Comparison of ENCODE assay signal across 18 mouse cellular contexts in the genomic region with DNA sequence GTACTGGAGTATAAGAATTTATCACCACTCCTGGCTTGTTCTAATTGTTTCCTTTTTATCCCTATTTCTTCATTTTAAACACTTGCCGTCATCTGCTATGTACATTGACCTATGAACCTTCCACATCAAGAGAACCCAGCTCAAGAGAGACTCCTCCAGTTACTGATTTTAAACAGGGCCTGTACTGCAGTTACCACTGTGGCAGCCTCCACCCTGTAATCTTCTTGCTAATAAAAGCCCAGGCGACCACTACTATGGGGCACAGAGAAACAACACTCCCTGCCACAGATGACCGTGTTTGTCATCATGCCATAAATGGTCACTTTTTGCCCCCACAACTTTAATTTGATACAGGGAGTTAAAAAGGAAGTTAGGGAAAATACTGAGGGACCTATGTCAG. TPM values are rescaled to one million over a fixed set of nuclear protein-coding genes. Genes with fewer than 3 reads are reported as not detected.
DNase-seq lines count a peak whose midpoint lies in the region; ATAC-seq and TF ChIP-seq lines count a peak whose summit lies in the region.
"Had no signal": no experiment of that assay in that cellular context is flagged by ENCODE, and none has a peak within 500 bp of the region (broad histone marks: within the 10 kb centered on the region; RNA-seq: fewer than 3 reads in every experiment).

No protein-coding gene starts in this region.

- intact Hi-C loops in gastrocnemius, adult 2 months (cut with DNase I), result no loop called here

- H3K36me3 ChIP-seq in kidney, embryonic 15.5 days, result peaks cover 26% of the 10 kb centered on the region
- peaks cover 6% of the 10 kb centered on the region for H3K36me3 ChIP-seq in myocyte (ENCODE audit: control insufficient read depth, insufficient read depth)
- peaks cover 9% of the 10 kb centered on the region for H3K36me3 ChIP-seq in hindbrain, embryonic 12.5 days

- 0 out of 2 replicates have a peak, but pooled peaks have one; percentile 65 for ATAC-seq in kidney, embryonic 15.5 days (replicated peaks; ENCODE audit: low FRiP score)
- no peak for ATAC-seq in hindbrain, embryonic 12.5 days (ENCODE audit: low FRiP score)
- ATAC-seq: forebrain, embryonic 13.5 days had no signal

- no peak for TF ChIP-seq POLR2A in embryonic fibroblast, embryonic 13.5 days (IDR thresholded peaks at IDR 0.05; ENCODE audit: low read depth, low read length)
- no peak for TF ChIP-seq POLR2A in myocyte (IDR thresholded peaks at IDR 0.05; ENCODE audit: insufficient read length, low read depth)

- H3K9me3 ChIP-seq in kidney, embryonic 15.5 days (replicated peaks), result no peaks in the 10 kb centered on the region
- no peaks in the 10 kb centered on the region for H3K9me3 ChIP-seq in hindbrain, embryonic 12.5 days (replicated peaks)
- H3K9me3 ChIP-seq: forebrain, embryonic 13.5 days; hindbrain, embryonic 15.5 days had no signal

- H3K27me3 ChIP-seq in kidney, embryonic 15.5 days, result no peaks in the 10 kb centered on the region
- H3K27me3 ChIP-seq in myocyte (ENCODE audit: control insufficient read depth, insufficient read depth, insufficient read length), result no peaks in the 10 kb centered on the region
- H3K27me3 ChIP-seq in hindbrain, embryonic 12.5 days, result no peaks in the 10 kb centered on the region
- H3K27me3 ChIP-seq: forebrain, embryonic 13.5 days; hindbrain, embryonic 15.5 days had no signal

- no peak for DNase-seq in gastrocnemius, adult 2 months
- DNase-seq in gastrocnemius, postnatal 4 days (ENCODE audit: low spot score in 2 of 2), result no peak
- no peak for DNase-seq in kidney, adult 8-10 months
- DNase-seq in spleen, postnatal 10 days (ENCODE audit: low spot score in 2 of 2), result no peak
- DNase-seq: adrenal gland, adult 2 months; cerebellum, postnatal 10 days; lung, postnatal 14 days; thymus, adult 18-20 months had no signal

- peak overlapping the region; percentile 32; the same call in 1 of the 2 replicates for H3K27ac ChIP-seq in gastrocnemius, adult 2 months
- H3K27ac ChIP-seq in kidney, embryonic 15.5 days, result peak overlapping the region; percentile 29
- 0 out of 2 replicates have a peak overlapping the region, but pooled peaks have one; percentile 3 for H3K27ac ChIP-seq in embryonic fibroblast, embryonic 13.5 days (ENCODE audit: insufficient read depth, low read length)
- H3K27ac ChIP-seq in hindbrain, embryonic 12.5 days, result no peak overlapping the region
- H3K27ac ChIP-seq: forebrain, embryonic 13.5 days; hindbrain, embryonic 15.5 days had no signal

- WGBS in kidney, embryonic 15.5 days, result 23% methylated on average over 3 of the region's 3 CpGs
- 55% methylated on average over 3 of the region's 3 CpGs for WGBS in hindbrain, embryonic 12.5 days

- peaks cover 100% of the 10 kb centered on the region for H3K79me2 ChIP-seq in myocyte (ENCODE audit: control insufficient read depth, insufficient read depth)

- peaks cover 30% of the 10 kb centered on the region for H3K4me1 ChIP-seq in kidney, embryonic 15.5 days
- H3K4me1 ChIP-seq in embryonic fibroblast, embryonic 13.5 days (ENCODE audit: control insufficient read depth, insufficient read depth, low read length), result 0 out of 2 replicates have a peak, but pooled peaks cover 2% of the 10 kb centered on the region
- H3K4me1 ChIP-seq in hindbrain, embryonic 12.5 days, result 0 out of 2 replicates have a peak, but pooled peaks cover 4% of the 10 kb centered on the region
- H3K4me1 ChIP-seq: forebrain, embryonic 13.5 days had no signal

- H3K4me3 ChIP-seq in gastrocnemius, adult 2 months, result no peak overlapping the region
- no peak overlapping the region for H3K4me3 ChIP-seq in kidney, embryonic 15.5 days (replicated peaks)
- no peak overlapping the region for H3K4me3 ChIP-seq in embryonic fibroblast, embryonic 13.5 days (ENCODE audit: insufficient read depth, low read length)
- no peak overlapping the region for H3K4me3 ChIP-seq in myocyte
- H3K4me3 ChIP-seq in hindbrain, embryonic 12.5 days, result no peak overlapping the region
- H3K4me3 ChIP-seq: forebrain, embryonic 13.5 days; hindbrain, embryonic 15.5 days had no signal

- no peak overlapping the region for H3K4me2 ChIP-seq in kidney, embryonic 15.5 days
- H3K4me2 ChIP-seq in myocyte (ENCODE audit: low read depth), result peak overlapping the region; percentile 24
- H3K4me2 ChIP-seq in hindbrain, embryonic 12.5 days (replicated peaks), result no peak overlapping the region
- H3K4me2 ChIP-seq: forebrain, embryonic 13.5 days; hindbrain, embryonic 15.5 days; midbrain, embryonic 11.5 days had no signal

- H3K9ac ChIP-seq in kidney, embryonic 15.5 days, result no peak overlapping the region
- no peak overlapping the region for H3K9ac ChIP-seq in hindbrain, embryonic 12.5 days
- H3K9ac ChIP-seq: forebrain, embryonic 13.5 days; hindbrain, embryonic 15.5 days had no signal

- no peak overlapping the region for H3ac ChIP-seq in myocyte (ENCODE audit: control insufficient read depth, insufficient read length)

- no peak for TF ChIP-seq CTCF in gastrocnemius, adult 2 months (IDR thresholded peaks at IDR 0.05)
- no peak for TF ChIP-seq CTCF in embryonic fibroblast, embryonic 13.5 days (IDR thresholded peaks at IDR 0.05; ENCODE audit: borderline replicate concordance, insufficient read depth, low read length)

TF ChIP-seq in myocyte, 11 proteins besides CTCF, POLR2A, EP300 and RAD21:
- TF ChIP-seq USF1 (IDR thresholded peaks at IDR 0.05; ENCODE audit: low read depth), result no peak
- TF ChIP-seq E2F4 (IDR thresholded peaks at IDR 0.05; ENCODE audit: insufficient read depth), result no peak
- TF ChIP-seq REST (IDR thresholded peaks at IDR 0.05; ENCODE audit: insufficient read depth, insufficient read length), result no peak
- TF ChIP-seq TCF12 (IDR thresholded peaks at IDR 0.05; ENCODE audit: insufficient read depth, poor library complexity, severe bottlenecking), result no peak
- no peak for TF ChIP-seq MYOD1 (IDR thresholded peaks at IDR 0.05; ENCODE audit: control insufficient read depth in 1 of 3, insufficient read length in 2 of 3, low read depth in 2 of 3)
- no peak for TF ChIP-seq MAX (IDR thresholded peaks at IDR 0.05; ENCODE audit: low read depth)
- TF ChIP-seq CEBPB (IDR thresholded peaks at IDR 0.05; ENCODE audit: insufficient read depth, poor library complexity, severe bottlenecking), result no peak
- no peak for TF ChIP-seq TCF3 (IDR thresholded peaks at IDR 0.05; ENCODE audit: insufficient read length, low read depth)
- no peak for TF ChIP-seq MYOG (IDR thresholded peaks at IDR 0.05; ENCODE audit: control insufficient read depth in 1 of 3, insufficient read depth in 1 of 3, insufficient read length in 2 of 3, low read depth in 2 of 3)
- TF ChIP-seq POLR2AphosphoS2 (IDR thresholded peaks at IDR 0.05; ENCODE audit: insufficient read length, low read depth), result no peak
- TF ChIP-seq SRF (IDR thresholded peaks at IDR 0.05; ENCODE audit: control insufficient read depth, insufficient read length, low read depth), result no peak

RNA-seq across cellular contexts. Expression of a gene that starts 23.5 kb away (rescaled TPM):
- total RNA-seq in gastrocnemius, adult 2 months (2021), result 10 to 100 TPM; 25.8 to 35.1 TPM
- 10 to 100 TPM; 89.3 to 97.3 TPM for total RNA-seq in gastrocnemius, postnatal 4 days (2021)
- 50.3 and 54.7 TPM in 2 replicates for polyA plus RNA-seq in kidney, embryonic 15.5 days (2015; fragmentation: Nextera tagmentation; extraction: Ambion mirVana)
- polyA plus RNA-seq in embryonic fibroblast, embryonic 13.5 days (2011; ENCODE audit: insufficient read length, low read depth, missing spikeins), result 231 and 306 TPM in 2 replicates
- 64.6 TPM for polyA plus RNA-seq in myocyte (2012; fragmentation: generic; extraction: Trizol)
- 52.8 and 62.7 TPM in 2 replicates for polyA plus RNA-seq in hindbrain, embryonic 12.5 days (2016; fragmentation: Nextera tagmentation; extraction: Ambion mirVana)

RNA-seq across cellular contexts. Expression of a gene that starts 31.8 kb away (rescaled TPM):
- total RNA-seq in gastrocnemius, adult 2 months (2021), result not detected
- under 1 TPM in 1 of 2 experiments, not detected in 1; 0.08 TPM for total RNA-seq in gastrocnemius, postnatal 4 days (2021)
- 0.26 and 0.34 TPM in 2 replicates for polyA plus RNA-seq in kidney, embryonic 15.5 days (2015; fragmentation: Nextera tagmentation; extraction: Ambion mirVana)
- polyA plus RNA-seq in embryonic fibroblast, embryonic 13.5 days (2011; ENCODE audit: insufficient read length, low read depth, missing spikeins), result not detected in 2 replicates
- polyA plus RNA-seq in myocyte (2012; fragmentation: generic; extraction: Trizol), result 0.01 TPM
- 0.32 and 0.48 TPM in 2 replicates for polyA plus RNA-seq in hindbrain, embryonic 12.5 days (2016; fragmentation: Nextera tagmentation; extraction: Ambion mirVana)
- total RNA-seq: gastrocnemius, adult 8-10 months; layer of hippocampus, adult 18-20 months; left cerebral cortex, postnatal 14 days had no signal

RNA-seq across cellular contexts. Expression of a gene that starts 43.5 kb away (rescaled TPM):
- 10 to 100 TPM; 10.7 to 16.4 TPM for total RNA-seq in gastrocnemius, adult 2 months (2021)
- total RNA-seq in gastrocnemius, postnatal 4 days (2021), result 10 to 100 TPM; 32.2 to 49.9 TPM
- 355 and 388 TPM in 2 replicates for polyA plus RNA-seq in kidney, embryonic 15.5 days (2015; fragmentation: Nextera tagmentation; extraction: Ambion mirVana)
- 106 and 122 TPM in 2 replicates for polyA plus RNA-seq in embryonic fibroblast, embryonic 13.5 days (2011; ENCODE audit: insufficient read length, low read depth, missing spikeins)
- polyA plus RNA-seq in myocyte (2012; fragmentation: generic; extraction: Trizol), result 129 TPM
- polyA plus RNA-seq in hindbrain, embryonic 12.5 days (2016; fragmentation: Nextera tagmentation; extraction: Ambion mirVana), result 281 and 304 TPM in 2 replicates

RNA-seq across cellular contexts. Expression of a gene that starts 50.8 kb away (rescaled TPM):
- 1 to 10 TPM; 1.1 to 1.9 TPM for total RNA-seq in gastrocnemius, adult 2 months (2021)
- total RNA-seq in gastrocnemius, postnatal 4 days (2021), result under 1 TPM; 0.08 to 0.76 TPM
- not detected in 2 replicates for polyA plus RNA-seq in kidney, embryonic 15.5 days (2015; fragmentation: Nextera tagmentation; extraction: Ambion mirVana)
- not detected in 2 replicates for polyA plus RNA-seq in embryonic fibroblast, embryonic 13.5 days (2011; ENCODE audit: insufficient read length, low read depth, missing spikeins)
- not detected for polyA plus RNA-seq in myocyte (2012; fragmentation: generic; extraction: Trizol)
- polyA plus RNA-seq in hindbrain, embryonic 12.5 days (2016; fragmentation: Nextera tagmentation; extraction: Ambion mirVana), result not detected in 2 replicates
- total RNA-seq: adrenal gland, adult 2 months had no signal
- polyA plus RNA-seq: adrenal gland, adult 2 months; forebrain, embryonic 13.5 days; hindbrain, embryonic 15.5 days; midbrain, embryonic 11.5 days had no signal

RNA-seq across cellular contexts. Expression of a gene that starts 51.2 kb away (rescaled TPM):
- total RNA-seq in gastrocnemius, adult 2 months (2021), result 1 to 10 TPM; 6.8 to 7.9 TPM
- total RNA-seq in gastrocnemius, postnatal 4 days (2021), result 10 to 100 TPM; 17.8 to 19.3 TPM
- 41.3 and 44.4 TPM in 2 replicates for polyA plus RNA-seq in kidney, embryonic 15.5 days (2015; fragmentation: Nextera tagmentation; extraction: Ambion mirVana)
- polyA plus RNA-seq in embryonic fibroblast, embryonic 13.5 days (2011; ENCODE audit: insufficient read length, low read depth, missing spikeins), result 21.3 and 28.0 TPM in 2 replicates
- polyA plus RNA-seq in myocyte (2012; fragmentation: generic; extraction: Trizol), result 20.3 TPM
- 49.3 and 50.0 TPM in 2 replicates for polyA plus RNA-seq in hindbrain, embryonic 12.5 days (2016; fragmentation: Nextera tagmentation; extraction: Ambion mirVana)
